Mouse (Mus musculus) neural tube, embryonic 15.5 days (tissue): ENCODE results near the gene Lta. TPM values are rescaled to one million over a fixed set of nuclear protein-coding genes. Genes with fewer than 3 reads are reported as not detected.

ENCODE experiments used
- ATAC-seq: fragments of 200-750 bp; cut with Nextera tagmentation; 2 replicates; pipeline ENCODE4 v1.8.0; 2017; ENCODE audit warnings: mild to moderate bottlenecking, moderate TSS enrichment, moderate library complexity; ENCODE audit not compliant: low FRiP score
- H3K27ac ChIP-seq: fragments of 300-500 bp; sonication (generic); replicated peaks from 2 replicates; pipeline ENCODE4 v1.5.1; 2015; ENCODE audit warnings: mild to moderate bottlenecking, inconsistent platforms
- H3K27me3 ChIP-seq: fragments of 300-500 bp; sonication (generic); replicated peaks from 2 replicates; pipeline ENCODE4 v1.6.1; 2015; ENCODE audit warnings: inconsistent platforms
- H3K36me3 ChIP-seq: fragments of 300-500 bp; sonication (generic); 2 replicates; pipeline ENCODE4 v1.6.1; 2015; ENCODE audit warnings: inconsistent platforms
- H3K4me1 ChIP-seq: fragments of 300-500 bp; sonication (generic); 2 replicates; pipeline ENCODE4 v1.6.1; 2015; ENCODE audit warnings: inconsistent platforms
- H3K4me2 ChIP-seq: fragments of 300-500 bp; sonication (generic); 2 replicates; pipeline ENCODE4 v1.6.1; 2015; ENCODE audit warnings: inconsistent platforms, mild to moderate bottlenecking, moderate library complexity
- H3K4me3 ChIP-seq: fragments of 300-500 bp; sonication (generic); replicated peaks from 2 replicates; pipeline ENCODE4 v1.5.1; 2015; ENCODE audit warnings: mild to moderate bottlenecking, inconsistent platforms
- H3K9ac ChIP-seq: fragments of 300-500 bp; sonication (generic); replicated peaks from 2 replicates; pipeline ENCODE4 v1.6.1; 2015; ENCODE audit warnings: mild to moderate bottlenecking, inconsistent platforms
- H3K9me3 ChIP-seq: fragments of 300-500 bp; sonication (generic); replicated peaks from 2 replicates; pipeline ENCODE4 v1.6.1; 2016; ENCODE audit warnings: inconsistent platforms
- WGBS: fragments of 180-500 bp; shearing (Covaris S2); methylation state at CpG from one replicate; pipeline ENCODE4 v1.1.7; 2015; ENCODE audit warnings: mixed read lengths; 5-methylcytosine and 5-hydroxymethylcytosine counted together
- microRNA-seq: library from miRNA; unstranded; fragments of <30 nt; microRNA quantifications from one replicate; pipeline ENCODE4, GENCODE M21; 2017
- polyA plus RNA-seq: library from polyadenylated mRNA; unstranded; fragments of >200 nt; fragmentation: Nextera tagmentation; extraction: Ambion mirVana; gene quantifications from 2 replicates; pipeline ENCODE4 v1.2.1, GENCODE M21; 2015

Lta gene
- polyA plus RNA-seq, 1 experiment from 2014 or later, result 0.75 TPM

DNA sequence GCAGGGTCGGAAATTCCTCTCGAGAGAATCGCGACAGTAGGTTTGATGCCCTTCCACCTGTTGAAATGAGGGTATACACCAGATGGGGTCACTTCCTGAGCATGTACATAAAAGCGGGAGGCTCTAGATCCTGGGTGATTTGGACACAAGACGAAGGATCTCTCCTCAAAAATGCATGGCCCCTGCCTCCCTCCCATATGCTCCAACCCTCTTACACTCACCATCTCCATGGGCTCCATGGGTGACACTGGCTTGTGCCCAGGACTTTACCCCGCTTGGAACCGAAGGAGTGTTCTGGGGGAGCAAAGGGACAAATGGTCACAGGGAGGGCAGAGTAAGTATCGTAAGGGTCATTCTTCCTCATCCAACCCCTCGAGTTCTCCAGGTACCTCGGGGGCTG is 43.7 kb downstream of the Lta start:
- Histone ChIP-seq H3K4me1 (peaks cover 36% of the 10 kb centered on the region), H3K9ac (no peak overlapping the region), H3K27me3 (no peaks in the 10 kb centered on the region), H3K36me3 (peaks cover 58% of the 10 kb centered on the region), H3K4me2 (peak overlapping the region; percentile 95; the same call in 1 of the 2 replicates), H3K9me3 (no peaks in the 10 kb centered on the region), H3K4me3 (0 out of 2 replicates have a peak overlapping the region, but pooled peaks have one; percentile 99), H3K27ac (no peak overlapping the region)
- ATAC-seq, result no peak
- WGBS, result 79% methylated on average over 11 of the region's 11 CpGs

DNA sequence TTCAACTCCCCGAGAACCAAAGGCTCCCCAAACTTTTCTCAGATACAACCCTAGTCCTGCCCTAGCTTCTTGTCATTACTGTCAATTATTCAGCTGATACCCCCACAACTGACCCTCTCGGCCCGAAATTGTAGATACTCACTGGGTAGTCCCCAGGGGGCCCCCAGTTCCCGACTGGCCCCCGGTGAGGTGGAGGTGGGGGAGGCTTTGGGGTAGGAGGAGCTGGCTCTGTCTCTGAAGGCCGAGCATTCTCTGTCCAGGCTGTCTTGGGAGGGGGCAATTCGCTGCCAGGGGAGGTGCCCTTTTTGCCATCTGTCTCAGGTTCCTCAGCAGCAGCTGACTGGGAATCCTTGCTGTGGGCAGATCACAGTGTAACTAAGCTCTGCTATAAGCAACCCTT is 45.5 kb downstream of the Lta start:
- Histone ChIP-seq H3K4me1 (peaks cover 28% of the 10 kb centered on the region), H3K27me3 (no peaks in the 10 kb centered on the region), H3K4me3 (no peak overlapping the region), H3K9me3 (no peaks in the 10 kb centered on the region), H3K4me2 (no peak overlapping the region), H3K27ac (no peak overlapping the region), H3K36me3 (peaks cover 75% of the 10 kb centered on the region), H3K9ac (no peak overlapping the region)
- no peak for ATAC-seq
- WGBS, result 86% methylated on average over 7 of the region's 7 CpGs

DNA sequence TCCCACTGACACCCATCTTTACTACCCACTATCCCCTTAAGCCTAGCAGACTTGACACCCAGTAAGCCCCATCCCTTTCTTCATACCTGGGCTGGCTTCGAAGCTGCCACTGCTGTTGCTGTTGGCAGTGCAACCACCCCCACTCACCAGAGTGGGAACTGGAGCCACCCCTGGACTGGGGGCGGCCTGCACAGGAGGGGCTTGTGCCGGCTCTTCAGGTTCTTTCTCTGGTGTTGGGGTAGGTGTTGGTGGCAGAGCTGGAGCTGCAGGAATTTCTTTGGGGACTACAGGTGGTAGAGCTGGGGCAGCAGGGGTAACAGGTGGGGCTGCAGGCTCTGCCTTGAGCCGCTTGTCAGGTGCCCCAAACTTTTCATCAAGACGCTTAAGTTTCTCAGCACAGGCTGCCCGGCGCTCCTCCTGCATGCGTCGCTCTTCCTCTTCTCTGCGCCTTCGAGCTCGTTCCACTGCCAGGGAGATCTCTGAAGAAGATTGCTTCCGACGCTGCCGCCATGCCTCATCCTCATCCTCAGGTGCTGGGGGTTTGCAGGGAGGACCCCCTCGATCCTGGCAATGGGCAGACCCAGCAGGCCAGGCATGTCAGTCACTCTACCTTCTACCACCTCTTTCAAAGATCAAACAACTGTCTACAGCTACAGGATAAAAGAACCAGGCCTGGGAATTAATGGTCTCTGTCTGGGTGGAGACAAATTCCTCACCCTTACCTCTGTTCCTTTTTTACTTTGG is 46.1 kb downstream of the Lta start:
- Histone ChIP-seq H3K9ac (no peak overlapping the region), H3K9me3 (no peaks in the 10 kb centered on the region), H3K27me3 (no peaks in the 10 kb centered on the region), H3K4me1 (peaks cover 28% of the 10 kb centered on the region), H3K36me3 (peaks cover 82% of the 10 kb centered on the region), H3K4me2 (no peak overlapping the region), H3K4me3 (no peak overlapping the region), H3K27ac (no peak overlapping the region)
- ATAC-seq, result no peak
- 95% methylated on average over 16 of the region's 16 CpGs for WGBS

DNA sequence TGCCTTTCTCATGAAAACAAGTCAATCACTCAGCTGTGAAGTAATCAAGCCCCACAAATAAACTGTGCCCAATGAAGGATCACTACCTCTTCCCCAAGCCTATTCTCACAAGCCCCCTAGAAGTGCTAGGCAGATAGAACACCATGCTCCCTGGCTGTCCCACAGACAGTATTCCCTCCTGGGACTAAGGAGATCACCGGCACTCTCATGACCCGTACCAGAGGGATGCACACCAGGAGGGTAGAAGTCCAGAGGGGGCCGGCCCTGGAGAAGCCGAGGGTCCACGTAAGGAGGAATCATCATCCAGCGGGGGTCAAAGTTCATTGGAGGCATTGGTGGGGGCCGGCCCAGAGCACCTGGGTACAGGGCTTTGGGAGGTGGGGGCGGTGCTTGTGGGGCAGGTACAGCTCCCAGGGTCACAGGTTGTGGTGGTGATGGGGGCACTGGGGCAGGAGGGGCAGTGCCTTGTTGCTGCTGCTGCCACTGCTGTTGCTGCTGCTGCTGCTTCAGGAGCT is 47.4 kb downstream of the Lta start:
- H3K27ac ChIP-seq, result no peak overlapping the region
- H3K9ac ChIP-seq, result no peak overlapping the region
- 95% methylated on average over 8 of the region's 8 CpGs for WGBS
- ATAC-seq, result no peak
- H3K9me3 ChIP-seq, result no peaks in the 10 kb centered on the region
- H3K4me3 ChIP-seq, result no peak overlapping the region
- peaks cover 19% of the 10 kb centered on the region for H3K4me1 ChIP-seq
- peaks cover 95% of the 10 kb centered on the region for H3K36me3 ChIP-seq
- no peaks in the 10 kb centered on the region for H3K27me3 ChIP-seq
- no peak overlapping the region for H3K4me2 ChIP-seq

DNA sequence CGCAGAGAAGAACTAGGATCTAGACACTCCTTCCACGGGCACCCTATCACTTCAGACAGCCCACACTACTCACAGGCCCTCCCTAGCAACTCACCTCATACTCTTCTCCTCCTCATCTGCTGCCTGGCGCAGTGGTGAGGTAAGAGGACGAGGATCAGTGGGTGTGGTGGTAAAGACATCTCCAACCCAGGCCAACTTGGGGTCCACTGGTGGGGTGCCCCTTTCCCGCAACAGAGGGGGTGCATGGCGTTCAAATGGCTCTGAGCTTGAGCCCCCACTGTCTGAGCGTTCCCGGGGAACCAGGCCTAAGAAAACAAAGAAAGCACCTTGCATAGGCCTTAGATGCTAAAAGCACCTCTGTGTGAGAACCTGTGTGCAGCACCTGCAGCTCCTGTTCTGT is 47.9 kb downstream of the Lta start:
- Histone ChIP-seq H3K27ac (no peak overlapping the region), H3K4me3 (no peak overlapping the region), H3K4me1 (peaks cover 14% of the 10 kb centered on the region), H3K4me2 (no peak overlapping the region), H3K27me3 (no peaks in the 10 kb centered on the region), H3K9ac (no peak overlapping the region), H3K36me3 (peaks cover 99% of the 10 kb centered on the region), H3K9me3 (no peaks in the 10 kb centered on the region)
- ATAC-seq, result no peak
- 94% methylated on average over 8 of the region's 8 CpGs for WGBS

DNA sequence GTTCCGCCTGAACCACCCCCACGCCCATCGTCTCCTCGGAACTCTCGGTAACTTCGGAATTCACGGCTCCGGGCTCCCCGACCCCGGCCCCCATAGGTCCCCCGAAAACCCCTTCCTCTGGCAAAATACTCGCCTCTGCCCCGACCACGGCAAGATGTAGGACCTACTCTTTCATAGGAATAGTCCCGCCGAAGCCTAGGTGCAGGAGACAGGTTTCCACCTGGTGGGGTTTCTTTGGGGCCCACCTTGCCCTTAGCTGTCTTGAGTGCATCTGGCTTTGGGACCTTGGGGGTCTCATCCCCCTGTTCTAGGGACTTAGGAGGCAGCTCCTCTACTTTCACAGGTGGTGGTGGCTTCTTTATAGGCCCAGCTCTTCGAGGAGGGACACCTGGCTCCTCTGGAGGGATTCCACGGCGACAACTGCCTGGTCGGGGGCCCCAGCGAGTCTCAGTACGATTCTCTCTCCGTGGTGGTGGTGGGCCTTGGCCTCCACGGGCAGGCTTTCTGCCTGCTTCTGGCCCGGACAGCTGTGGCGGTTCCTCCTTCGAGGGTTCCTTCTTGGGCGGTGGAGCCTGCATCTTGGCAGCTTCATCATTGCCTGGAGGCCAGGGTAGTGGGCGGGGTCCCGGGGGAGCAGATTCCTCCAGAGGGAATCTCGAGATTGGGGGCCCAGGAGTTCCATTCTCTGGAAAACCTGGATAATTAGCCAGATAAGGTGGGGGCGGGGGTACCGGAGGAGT is 48.5 kb downstream of the Lta start:
- Histone ChIP-seq H3K4me2 (no peak overlapping the region), H3K9ac (no peak overlapping the region), H3K36me3 (peaks cover 99% of the 10 kb centered on the region), H3K4me3 (no peak overlapping the region), H3K27ac (no peak overlapping the region), H3K4me1 (peaks cover 8% of the 10 kb centered on the region), H3K27me3 (no peaks in the 10 kb centered on the region), H3K9me3 (no peaks in the 10 kb centered on the region)
- WGBS, result 92% methylated on average over 33 of the region's 33 CpGs
- ATAC-seq, result no peak

DNA sequence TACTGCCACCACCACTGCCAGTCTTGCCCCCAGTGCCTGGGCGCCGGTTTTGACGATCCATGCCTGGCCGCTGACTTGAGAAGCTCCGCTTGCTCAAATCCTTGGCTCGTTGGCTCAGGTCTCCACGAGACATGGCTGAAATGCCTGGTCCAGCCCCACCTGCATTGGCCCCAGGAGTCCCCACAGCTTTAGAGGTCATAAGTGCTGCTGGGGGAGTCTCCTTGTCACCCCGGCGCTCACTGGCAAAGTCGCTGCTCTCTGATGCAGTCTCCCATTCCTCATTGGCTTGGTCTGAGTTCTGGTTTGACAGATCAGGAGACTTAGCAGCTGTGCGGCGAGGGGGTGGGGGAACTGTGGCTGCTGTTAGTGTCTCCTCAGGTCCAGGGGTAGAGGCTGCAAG is 49.7 kb downstream of the Lta start:
- Histone ChIP-seq H3K9me3 (no peaks in the 10 kb centered on the region), H3K27me3 (no peaks in the 10 kb centered on the region), H3K9ac (no peak overlapping the region), H3K27ac (no peak overlapping the region), H3K4me3 (no peak overlapping the region), H3K36me3 (peaks cover 97% of the 10 kb centered on the region), H3K4me1 (no peaks in the 10 kb centered on the region; the same call in 1 of the 2 replicates), H3K4me2 (no peak overlapping the region)
- WGBS, result 92% methylated on average over 12 of the region's 12 CpGs
- no peak for ATAC-seq

DNA sequence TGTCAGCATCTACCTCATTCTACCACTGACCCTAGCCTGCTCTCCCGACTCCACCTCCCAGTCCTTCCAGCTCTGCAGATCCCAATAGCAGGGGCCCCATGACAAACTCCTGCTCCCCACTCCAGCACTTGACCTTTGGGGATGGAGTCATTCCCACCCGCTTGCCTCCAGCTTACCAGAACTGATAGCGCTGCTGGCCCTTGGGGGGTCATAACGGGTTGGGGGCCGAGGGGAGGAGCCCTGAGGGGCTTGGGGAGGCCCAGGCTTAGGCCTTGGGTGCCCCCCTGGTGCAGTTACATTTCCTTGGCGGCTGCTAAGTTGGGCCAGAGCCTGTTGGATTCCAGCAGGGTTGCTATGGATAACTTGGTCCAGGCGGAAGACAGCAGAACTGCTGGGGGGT is 50.5 kb downstream of the Lta start:
- no peak overlapping the region for H3K9ac ChIP-seq
- ATAC-seq, result no peak; the same call in 1 of the 2 replicates
- WGBS, result 75% methylated on average over 7 of the region's 7 CpGs
- peaks cover 97% of the 10 kb centered on the region for H3K36me3 ChIP-seq
- no peak overlapping the region for H3K4me3 ChIP-seq
- H3K27ac ChIP-seq, result no peak overlapping the region
- H3K27me3 ChIP-seq, result no peaks in the 10 kb centered on the region
- no peak overlapping the region for H3K4me2 ChIP-seq
- H3K9me3 ChIP-seq, result no peaks in the 10 kb centered on the region
- no peaks in the 10 kb centered on the region; the same call in 1 of the 2 replicates for H3K4me1 ChIP-seq

DNA sequence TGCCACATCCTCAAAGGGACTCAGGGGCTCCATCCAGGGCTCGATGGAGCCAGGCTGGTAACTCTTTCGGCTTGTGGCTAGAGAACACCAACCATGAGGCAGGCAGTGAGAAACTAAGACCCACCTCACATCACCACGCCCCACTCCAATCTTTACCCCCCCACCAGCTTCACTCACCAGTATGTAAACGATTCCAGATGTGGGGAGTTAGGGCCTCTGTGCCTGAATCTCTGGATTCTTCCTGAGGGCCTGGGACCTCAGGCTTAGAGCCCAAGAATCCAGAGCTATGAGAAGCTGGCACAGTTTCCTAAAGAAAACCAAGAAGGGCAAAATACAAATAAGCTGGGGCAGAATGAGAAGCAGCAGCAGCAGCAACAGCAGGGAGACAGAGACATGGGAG is 51.2 kb downstream of the Lta start:
- H3K9me3 ChIP-seq, result no peaks in the 10 kb centered on the region
- no peak overlapping the region for H3K27ac ChIP-seq
- H3K4me3 ChIP-seq, result no peak overlapping the region
- 92% methylated on average over 4 of the region's 4 CpGs for WGBS
- H3K27me3 ChIP-seq, result no peaks in the 10 kb centered on the region
- no peak for ATAC-seq
- peaks cover 97% of the 10 kb centered on the region for H3K36me3 ChIP-seq
- H3K4me2 ChIP-seq, result no peak overlapping the region
- no peak overlapping the region for H3K9ac ChIP-seq
- H3K4me1 ChIP-seq, result no peaks in the 10 kb centered on the region; the same call in 1 of the 2 replicates

Small RNA genes within 50 kb of the gene (microRNA-seq; reads per million reads assigned to microRNA genes)
- gene Mir6973a, result not detected
- not detected for gene Mir6974
- 0.69 reads per million for gene Mir6975
- 0.52 reads per million for gene Mir8094

Other genes with a start within 250 kb of the Lta start
- gene Hspa1b, start 246.1 kb downstream of the Lta start, polyA plus RNA-seq, result 0.54 and 0.84 TPM in 2 replicates
- not detected in 2 replicates for gene Gm20481, start 235.4 kb downstream of the Lta start, polyA plus RNA-seq
- gene Hspa1a, start 233.2 kb downstream of the Lta start, polyA plus RNA-seq, result 12.8 and 13.2 TPM in 2 replicates
- 1.4 and 1.5 TPM in 2 replicates for gene Hspa1l, start 232.6 kb downstream of the Lta start, polyA plus RNA-seq
- gene Lsm2, start 223.5 kb downstream of the Lta start, polyA plus RNA-seq, result 97.9 and 120 TPM in 2 replicates
- gene Vars, start 204.4 kb downstream of the Lta start, polyA plus RNA-seq, result 57.8 and 83.6 TPM in 2 replicates
- gene Vwa7, start 188.8 kb downstream of the Lta start, polyA plus RNA-seq, result 0.19 and 0.34 TPM in 2 replicates
- 1.8 and 6.2 TPM in 2 replicates for gene Sapcd1, start 177.3 kb downstream of the Lta start, polyA plus RNA-seq
- gene Msh5, start 158.6 kb downstream of the Lta start, polyA plus RNA-seq, result 2.0 and 3.3 TPM in 2 replicates
- gene Clic1, start 155.4 kb downstream of the Lta start, polyA plus RNA-seq, result 76.6 and 156 TPM in 2 replicates
- gene Ddah2, start 146.3 kb downstream of the Lta start, polyA plus RNA-seq, result 244 and 261 TPM in 2 replicates
- gene Ly6g6c, start 140.0 kb downstream of the Lta start, polyA plus RNA-seq, result 0.19 TPM in 1 of 2 replicates, not detected in the other
- 0.17 and 0.24 TPM in 2 replicates for gene Mpig6b, start 139.2 kb downstream of the Lta start, polyA plus RNA-seq
- 0.65 and 1.3 TPM in 2 replicates for gene Ly6g6e, start 128.4 kb downstream of the Lta start, polyA plus RNA-seq
- 0.74 and 2.8 TPM in 2 replicates for gene Ly6g6d, start 127.3 kb downstream of the Lta start, polyA plus RNA-seq
- 0.32 TPM in 1 of 2 replicates, not detected in the other for gene Ly6g6f, start 119.7 kb downstream of the Lta start, polyA plus RNA-seq
- gene Abhd16a, start 116.1 kb downstream of the Lta start, polyA plus RNA-seq, result 110 TPM in 2 replicates
- not detected in 2 replicates for gene Ly6g5c, start 97.1 kb downstream of the Lta start, polyA plus RNA-seq
- 1.0 and 1.5 TPM in 2 replicates for gene Ly6g5b, start 89.9 kb downstream of the Lta start, polyA plus RNA-seq
- 22.4 and 22.8 TPM in 2 replicates for gene Gpank1, start 83.9 kb downstream of the Lta start, polyA plus RNA-seq
- gene Csnk2b, start 83.3 kb downstream of the Lta start, polyA plus RNA-seq, result 312 and 350 TPM in 2 replicates
- gene D17H6S53E, start 79.0 kb downstream of the Lta start, polyA plus RNA-seq, result 9.5 and 10.6 TPM in 2 replicates
- gene Apom, start 73.3 kb downstream of the Lta start, polyA plus RNA-seq, result 0.20 and 0.84 TPM in 2 replicates
- gene Bag6, start 70.2 kb downstream of the Lta start, polyA plus RNA-seq, result 54.7 and 62.7 TPM in 2 replicates
- 155 TPM in 2 replicates for gene Prrc2a, start 40.5 kb downstream of the Lta start, polyA plus RNA-seq
- gene Aif1, start 29.3 kb downstream of the Lta start, polyA plus RNA-seq, result 12.1 and 12.3 TPM in 2 replicates
- gene Lst1, start 16.9 kb downstream of the Lta start, polyA plus RNA-seq, result 8.3 and 12.1 TPM in 2 replicates
- gene Ltb, start 10.9 kb downstream of the Lta start, polyA plus RNA-seq, result 0.63 and 7.3 TPM in 2 replicates
- gene Tnf, start 3.3 kb downstream of the Lta start, polyA plus RNA-seq, result 0.09 and 0.28 TPM in 2 replicates
- gene Gm16181, start 15.5 kb upstream of the Lta start, polyA plus RNA-seq, result 0.40 TPM in 1 of 2 replicates, not detected in the other
- gene Atp6v1g2, start 28.3 kb upstream of the Lta start, polyA plus RNA-seq, result 116 and 126 TPM in 2 replicates
- 11.2 and 12.1 TPM in 2 replicates for gene Nfkbil1, start 30.4 kb upstream of the Lta start, polyA plus RNA-seq
- 334 and 376 TPM in 2 replicates for gene Ddx39b, start 36.4 kb upstream of the Lta start, polyA plus RNA-seq
- gene H2-D1, start 57.4 kb upstream of the Lta start, polyA plus RNA-seq, result 143 and 196 TPM in 2 replicates
- 0.09 and 0.14 TPM in 2 replicates for gene H2-Q1, start 115.1 kb upstream of the Lta start, polyA plus RNA-seq
- gene H2-Q2, start 136.9 kb upstream of the Lta start, polyA plus RNA-seq, result 3.1 and 3.9 TPM in 2 replicates
- gene H2-Q4, start 174.3 kb upstream of the Lta start, polyA plus RNA-seq, result 1.7 and 3.7 TPM in 2 replicates
- 0.95 and 3.7 TPM in 2 replicates for gene H2-Q6, start 219.5 kb upstream of the Lta start, polyA plus RNA-seq
- 5.6 and 12.6 TPM in 2 replicates for gene H2-Q7, start 233.8 kb upstream of the Lta start, polyA plus RNA-seq